Mouse (Mus musculus) lung, postnatal 36 days (tissue): ENCODE data around the gene Cab39.

Experiments
- DNase-seq: peaks from one replicate; pipeline ENCODE4 v3.0.0; 2022; ENCODE audit warnings: mixed read lengths

The Cab39 gene

DNA sequence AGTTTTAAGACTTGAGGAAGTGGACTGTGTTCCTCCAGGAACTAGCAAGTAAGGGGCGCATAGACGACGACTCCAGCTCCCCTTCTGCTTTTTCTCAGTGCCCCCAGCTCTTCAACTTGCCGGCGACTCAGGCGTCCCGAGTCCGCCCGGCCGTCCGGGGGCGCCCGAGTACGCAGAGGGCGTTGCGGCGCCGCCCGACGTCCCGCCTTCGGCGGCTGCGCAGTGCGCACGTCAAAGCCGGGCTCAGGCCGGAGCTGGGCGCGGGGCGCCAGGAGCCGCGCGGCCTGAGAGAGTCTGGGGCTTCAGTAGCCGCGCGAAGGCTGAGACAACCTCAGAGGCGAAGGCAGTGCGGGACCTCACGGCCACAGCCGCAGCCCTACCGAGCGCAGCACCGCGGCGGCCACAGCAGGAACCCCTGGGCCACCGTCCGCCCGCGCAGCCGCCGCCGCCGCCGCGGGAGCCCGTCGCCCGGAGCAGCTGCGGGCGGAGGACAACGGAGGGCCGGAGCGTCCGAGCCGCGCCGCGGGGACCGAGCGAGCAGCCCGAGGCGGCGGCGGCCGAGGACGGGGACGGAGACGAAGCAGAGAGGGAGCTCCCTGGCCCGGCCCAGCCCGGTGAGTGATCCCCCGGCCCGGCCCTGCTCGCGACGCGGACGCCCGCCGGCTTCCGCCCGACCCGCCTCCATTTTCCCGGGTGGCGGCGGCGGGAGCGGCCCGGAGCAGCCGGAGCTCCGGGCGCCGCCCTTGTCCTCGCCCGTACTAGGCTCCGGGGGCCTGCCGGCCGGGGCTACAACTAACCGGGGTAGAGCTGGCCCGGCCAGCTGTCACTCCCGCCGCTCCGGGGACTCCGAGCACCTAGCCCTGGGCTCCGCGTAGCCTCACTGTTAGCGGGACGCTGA lies at the start of gene Cab39:
TSS of gene Cab39 (plus strand) at position 234 of the 898 bp plus-strand sequence.
- DNase-seq = peak; percentile 87

GRCm38 (mm10) chr1:85744539-85744938 lies 48.7 kb upstream of the Cab39 start:
- no peak for DNase-seq

GRCm38 (mm10) chr1:85746511-85746910 lies 46.7 kb upstream of the Cab39 start:
- no peak for DNase-seq

DNA sequence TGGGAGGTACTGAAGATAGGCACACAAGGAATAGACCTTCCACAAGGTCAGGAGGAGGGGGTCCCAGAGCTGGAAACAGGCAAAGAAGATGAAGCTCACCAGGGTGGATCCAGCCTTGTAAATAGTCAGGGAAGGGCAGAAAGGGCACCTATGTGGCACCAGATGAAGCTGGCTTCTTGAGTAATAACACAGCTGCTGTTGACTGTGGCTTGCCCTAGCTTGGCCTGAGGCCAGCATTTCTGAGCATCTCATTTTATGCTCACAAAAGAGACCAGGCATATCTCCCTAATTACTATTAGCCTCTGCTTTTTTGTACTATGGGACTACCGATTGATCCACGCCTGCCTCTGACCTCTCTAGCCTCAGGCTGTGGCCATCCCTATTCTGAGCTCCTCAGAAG lies 43.4 kb upstream of the Cab39 start:
- DNase-seq = no peak

GRCm38 (mm10) chr1:85750650-85751049 lies 42.6 kb upstream of the Cab39 start:
- no peak for DNase-seq

DNA sequence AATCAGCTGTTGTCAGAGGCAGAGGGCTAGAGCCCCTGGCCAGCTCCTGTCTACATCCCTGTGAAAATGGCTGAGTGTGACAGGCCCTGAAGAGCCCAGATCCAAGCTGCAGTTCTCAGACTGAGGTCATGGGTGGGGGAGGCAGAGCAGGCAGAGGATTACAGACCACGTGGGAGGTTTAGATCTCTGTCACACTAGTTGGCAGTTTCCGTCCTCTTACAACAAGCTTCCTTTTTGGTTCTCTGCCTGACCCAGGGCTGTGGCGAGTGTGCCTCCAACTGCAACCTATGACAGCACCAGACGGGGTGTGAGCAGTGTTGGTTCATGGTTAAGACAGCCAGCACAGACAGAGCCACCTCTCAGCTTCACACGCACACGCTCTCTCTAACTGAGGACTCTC lies 41.7 kb upstream of the Cab39 start:
- DNase-seq = peak; percentile 70

- DNase-seq = no peak
These were observed 41.1 kb upstream of the Cab39 start for GRCm38 (mm10) chr1:85751932-85752680.

DNA sequence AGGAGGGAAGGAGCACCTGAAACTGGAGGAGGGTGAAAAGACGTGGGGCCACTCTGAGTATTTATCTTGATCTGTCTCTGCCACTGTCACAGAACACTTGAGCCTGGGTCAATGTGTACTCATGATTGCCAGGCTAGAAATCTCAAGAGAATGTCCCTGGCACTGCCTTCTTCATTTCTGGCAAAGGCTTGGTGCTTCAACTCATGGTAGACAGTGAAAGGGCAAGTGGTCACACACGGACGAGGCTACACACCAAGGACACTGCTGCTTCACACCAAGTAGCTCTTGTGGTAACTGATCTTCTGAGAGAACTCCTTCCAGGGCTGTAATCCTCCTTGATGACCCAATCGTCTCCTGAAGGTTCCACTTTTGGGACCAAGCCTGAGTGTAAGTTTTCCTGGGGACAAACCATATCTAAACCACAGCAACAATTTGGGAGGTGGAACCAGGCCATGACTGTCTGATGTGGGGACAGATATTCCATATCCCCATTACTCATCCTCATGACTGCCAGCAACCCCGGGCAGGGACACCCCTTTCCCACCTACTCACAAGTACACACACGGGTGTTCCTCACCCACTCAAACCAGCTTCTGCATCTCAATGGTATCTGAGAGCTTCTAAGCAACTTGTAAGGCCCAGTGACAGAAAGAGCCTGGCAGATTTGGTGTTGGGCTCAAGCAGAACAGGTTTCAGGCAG lies 35.6 kb upstream of the Cab39 start:
- no peak for DNase-seq

DNA sequence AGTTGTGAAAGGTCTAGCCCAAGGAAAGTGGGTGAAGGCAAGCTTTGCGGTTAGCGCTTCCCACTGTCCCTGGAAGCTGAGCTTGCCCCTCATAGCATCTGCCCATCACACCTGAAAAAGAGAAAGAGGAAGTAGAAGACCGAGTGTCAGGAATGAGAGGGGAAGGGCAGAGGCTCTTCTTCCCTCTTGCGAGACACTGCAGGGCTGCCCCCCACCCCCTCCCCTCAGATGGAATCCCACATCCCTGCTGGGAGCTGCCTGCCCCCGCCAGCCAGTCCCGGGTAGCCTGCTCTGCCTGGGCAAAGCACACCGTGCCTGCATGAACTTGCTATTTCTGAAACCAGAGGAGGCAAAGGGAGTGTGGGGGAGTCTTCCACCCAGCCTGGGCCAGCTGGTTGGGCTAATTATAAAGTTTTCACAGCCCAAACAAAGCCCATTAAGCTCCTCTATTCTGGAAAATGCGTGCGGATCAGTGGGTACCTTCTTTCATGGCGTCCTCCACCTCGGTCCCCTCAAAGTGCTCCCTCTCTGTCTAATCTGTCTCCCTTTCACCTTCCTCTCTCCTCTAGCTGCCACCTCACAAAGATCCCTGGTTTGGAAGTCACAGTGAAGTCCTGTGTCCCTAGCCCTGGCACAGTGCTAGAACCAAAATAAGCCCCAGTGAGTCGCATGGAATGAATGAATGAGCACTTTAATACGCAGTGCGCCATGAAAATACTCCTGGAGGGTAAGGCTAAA lies 34.8 kb upstream of the Cab39 start:
- no peak for DNase-seq

DNA sequence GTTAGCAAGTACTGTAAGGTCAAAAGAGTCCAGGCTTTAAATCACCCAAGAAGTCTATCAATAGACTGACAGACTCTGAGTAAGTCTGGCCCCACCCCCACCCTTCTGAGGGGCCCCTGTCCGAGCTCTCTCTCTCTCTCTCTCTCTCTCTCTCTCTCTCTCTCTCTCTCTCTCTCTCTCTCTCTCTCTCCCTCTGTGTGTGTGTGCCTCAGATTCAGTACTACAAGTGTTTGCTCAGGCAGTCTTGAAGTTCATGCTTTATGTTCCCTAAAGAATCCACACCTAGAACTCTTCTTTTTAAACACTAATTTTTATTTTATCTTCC lies 34.3 kb upstream of the Cab39 start:
- DNase-seq = no peak

DNA sequence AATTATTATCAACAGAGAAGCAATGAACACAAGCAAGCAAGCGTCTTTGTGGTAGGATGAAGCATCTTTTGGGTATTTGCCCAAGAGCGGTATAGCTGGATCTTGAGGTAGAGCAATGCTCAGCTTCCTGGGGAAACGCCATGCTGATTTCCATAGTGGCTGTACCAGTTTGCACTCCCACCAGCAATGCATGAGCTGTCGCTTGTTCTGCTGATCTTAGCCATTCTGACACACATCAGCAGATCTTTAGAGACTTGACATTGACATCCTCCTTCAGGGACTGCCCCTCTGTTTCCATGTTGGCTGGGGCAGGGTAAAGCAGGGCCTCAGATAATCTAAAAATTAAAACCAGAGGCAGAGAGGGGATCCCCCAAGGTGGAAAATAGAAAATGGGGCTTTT lies 31.6 kb upstream of the Cab39 start:
- DNase-seq = no peak

DNA sequence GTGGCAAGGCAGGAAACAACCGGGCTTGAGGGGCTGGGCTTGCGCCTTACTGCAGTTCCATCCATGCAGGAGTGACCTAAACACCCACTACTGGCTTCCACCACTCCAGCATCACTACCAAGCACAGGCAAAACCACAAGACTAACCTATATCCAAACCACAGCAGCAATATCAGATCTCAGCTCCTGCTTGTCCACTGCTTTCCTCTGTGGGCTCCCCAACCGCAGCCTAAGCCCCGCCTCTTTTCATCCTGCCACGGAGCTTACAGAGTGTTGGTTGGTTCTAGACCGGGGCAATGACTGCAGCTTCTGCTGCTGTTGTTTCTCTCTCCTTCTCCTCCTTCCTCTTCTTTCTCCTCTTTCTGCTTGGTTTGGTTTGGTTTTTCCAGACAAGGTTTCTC lies 29.9 kb upstream of the Cab39 start:
- no peak for DNase-seq

GRCm38 (mm10) chr1:85764291-85764690 lies 28.9 kb upstream of the Cab39 start:
- no peak for DNase-seq

DNA sequence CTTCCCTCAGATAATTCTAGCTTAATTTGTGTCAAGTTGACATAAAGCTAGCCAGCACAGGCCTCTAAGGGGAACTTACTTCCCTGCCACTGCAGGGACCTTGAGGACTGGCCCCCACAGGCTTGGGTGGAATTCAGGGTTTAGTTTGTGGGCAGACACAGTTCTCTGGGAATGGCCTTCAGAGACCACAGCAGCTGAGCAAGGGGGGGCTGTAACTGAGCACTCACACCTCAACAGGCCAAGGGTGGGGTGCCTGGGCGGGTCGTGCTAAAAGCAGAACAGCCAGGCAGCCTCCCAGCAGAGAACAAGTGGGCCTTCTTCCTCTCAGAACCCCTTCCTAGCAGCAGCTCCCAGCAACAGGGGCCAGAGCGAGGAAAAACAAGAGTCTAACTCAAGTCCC lies 27.1 kb upstream of the Cab39 start:
- no peak for DNase-seq

- DNase-seq = no peak
These were observed 25.5 kb upstream of the Cab39 start for GRCm38 (mm10) chr1:85767754-85768153.

- DNase-seq = no peak
These were observed 21.3 kb upstream of the Cab39 start for GRCm38 (mm10) chr1:85771976-85772375.

DNA sequence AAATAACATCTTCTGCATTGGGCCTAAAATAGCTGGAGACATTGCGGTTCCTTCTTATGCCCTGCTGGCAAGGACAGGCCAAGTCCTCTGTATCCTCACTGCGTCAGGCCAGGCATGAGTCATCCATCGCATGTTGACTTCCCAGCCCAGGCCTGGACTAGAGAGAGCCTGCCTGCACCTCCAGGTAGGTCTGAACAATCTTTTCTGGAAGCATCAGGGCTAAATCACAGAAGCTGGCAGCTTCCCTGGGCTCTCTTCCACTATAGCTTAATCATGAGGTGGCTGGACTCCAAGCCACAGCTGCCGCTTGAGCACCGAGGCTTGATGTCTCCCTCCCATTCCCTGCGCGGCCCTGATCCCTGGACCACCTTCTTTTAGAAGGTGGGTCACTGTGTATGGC lies 18.1 kb upstream of the Cab39 start:
- no peak for DNase-seq

- DNase-seq = no peak
These were observed 17.1 kb upstream of the Cab39 start for GRCm38 (mm10) chr1:85776154-85776553.

DNA sequence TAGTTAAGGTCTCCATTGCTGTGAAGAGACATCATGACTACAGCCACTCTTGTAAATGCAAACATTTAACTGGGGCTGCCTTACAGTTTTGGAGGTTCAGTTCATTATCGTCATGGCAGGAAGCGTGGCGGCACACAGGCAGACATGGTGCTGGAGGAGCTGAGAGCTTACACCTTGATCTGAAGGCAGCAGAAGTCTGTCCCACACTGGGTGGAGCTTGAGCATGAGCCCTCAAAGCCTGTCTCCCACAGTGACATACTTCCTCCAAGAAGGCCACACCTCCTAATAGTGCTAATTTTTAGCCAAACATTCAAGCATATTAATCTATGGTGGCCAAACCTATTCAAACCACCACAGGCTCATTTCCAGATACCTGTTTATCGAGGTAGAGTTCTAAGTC lies 14.8 kb upstream of the Cab39 start, which contains the start of gene A630001G21Rik:
TSS of gene A630001G21Rik (minus strand) at position 208 of the 400 bp plus-strand sequence.
- no peak for DNase-seq

DNA sequence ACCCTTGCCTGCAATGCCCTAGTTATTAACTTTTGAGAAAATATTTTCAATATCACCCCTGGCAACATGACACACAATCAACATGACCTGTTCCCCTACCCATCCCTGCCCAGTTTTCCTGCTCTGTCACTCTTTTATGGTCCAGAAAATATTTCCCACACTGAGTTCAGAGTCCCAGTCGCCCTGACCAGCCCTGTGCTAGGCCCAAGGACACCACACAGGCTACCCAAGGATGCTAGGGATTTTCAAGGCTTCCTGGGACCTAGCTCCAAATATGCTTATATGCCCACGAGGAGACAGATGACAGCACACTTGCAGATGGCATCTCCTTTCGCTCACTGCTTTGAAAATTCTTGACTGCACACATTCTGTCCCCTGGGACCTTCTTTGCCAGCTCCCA lies 14.2 kb upstream of the Cab39 start:
- DNase-seq = no peak

GRCm38 (mm10) chr1:85779428-85780180 lies 13.6 kb upstream of the Cab39 start:
- DNase-seq = no peak

DNA sequence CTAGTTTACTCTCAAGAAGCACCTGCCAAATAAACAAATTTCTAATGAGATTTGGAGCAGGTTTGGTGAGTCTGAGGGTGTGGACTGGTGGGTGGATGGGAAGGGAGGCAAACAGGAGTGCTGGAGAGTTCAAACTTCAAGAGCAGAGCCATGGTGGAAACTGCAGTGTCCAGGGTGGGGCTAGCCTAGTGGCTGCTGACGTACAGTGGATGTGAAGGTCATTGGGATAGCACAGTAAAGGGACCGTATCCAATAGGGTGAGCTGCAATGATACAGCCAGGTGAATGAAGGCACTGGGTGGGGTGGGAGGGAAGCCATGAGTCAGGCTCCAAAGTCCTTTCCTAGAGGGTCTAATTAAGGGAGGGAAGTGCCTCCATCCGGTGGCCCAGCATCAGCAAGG lies 2.7 kb upstream of the Cab39 start:
- no peak for DNase-seq
